Mouse (Mus musculus): Measurements from ENCODE around the gene Snn.

DNA sequence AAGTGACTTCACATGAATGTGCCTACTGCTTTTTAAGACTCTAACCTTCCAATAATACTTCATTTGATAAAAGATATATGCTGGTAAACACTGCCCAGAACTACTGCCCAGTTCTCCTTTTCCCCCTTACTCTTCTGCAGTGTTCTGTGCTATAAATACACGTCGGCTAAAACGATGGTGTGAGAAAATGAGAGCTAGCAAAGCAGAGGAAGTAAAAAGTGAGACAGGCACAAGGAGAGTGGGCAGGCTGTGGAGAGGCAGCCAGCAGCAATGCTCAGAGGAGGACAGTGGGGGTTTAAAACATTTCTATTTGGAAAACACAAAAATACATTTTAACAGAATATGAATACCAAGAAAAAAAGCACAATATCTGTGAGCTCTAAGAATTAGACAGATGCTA is 31.8 kb downstream of the Snn start:
- TF ChIP-seq CTCF (IDR thresholded peaks at IDR 0.05 in 2 of 3, conservative IDR thresholded peaks at IDR 0.05 in 1 of 3; ENCODE audit: control insufficient read depth in 1 of 3, insufficient read depth in 1 of 3, low read depth in 2 of 3, low read length in 3 of 3, poor library complexity in 1 of 3, severe bottlenecking in 1 of 3) (no peak), TBP (IDR thresholded peaks at IDR 0.05; ENCODE audit: low read depth, low read length) (no peak), ZC3H11A (IDR thresholded peaks at IDR 0.05; ENCODE audit: low read depth, low read length) (no peak), MEF2A (IDR thresholded peaks at IDR 0.05; ENCODE audit: extremely low read depth, insufficient replicate concordance, low read depth, low read length, poor library complexity, severe bottlenecking) (no peak), ETS1 (IDR thresholded peaks at IDR 0.05; ENCODE audit: low read depth, low read length) (no peak), USF1 (IDR thresholded peaks at IDR 0.05; ENCODE audit: low read depth, low read length) (no peak), EP300 (IDR thresholded peaks at IDR 0.05; ENCODE audit: low read depth in 1 of 2, low read length in 2 of 2) (no peak), CHD1 (IDR thresholded peaks at IDR 0.05; ENCODE audit: low read depth, low read length) (no peak), POLR2AphosphoS2 (IDR thresholded peaks at IDR 0.05; ENCODE audit: low read length) (no peak), ZNF384 (IDR thresholded peaks at IDR 0.05; ENCODE audit: low read depth, low read length) (no peak)
